Mouse (Mus musculus): Measurements from ENCODE around the gene Mettl6. TPM values are rescaled to one million over a fixed set of nuclear protein-coding genes. Genes with fewer than 3 reads are reported as not detected.

The Mettl6 gene
- polyA plus RNA-seq (2015; fragmentation: Nextera tagmentation; extraction: Ambion mirVana): 41.1 and 47.3 TPM in 2 replicates

DNA sequence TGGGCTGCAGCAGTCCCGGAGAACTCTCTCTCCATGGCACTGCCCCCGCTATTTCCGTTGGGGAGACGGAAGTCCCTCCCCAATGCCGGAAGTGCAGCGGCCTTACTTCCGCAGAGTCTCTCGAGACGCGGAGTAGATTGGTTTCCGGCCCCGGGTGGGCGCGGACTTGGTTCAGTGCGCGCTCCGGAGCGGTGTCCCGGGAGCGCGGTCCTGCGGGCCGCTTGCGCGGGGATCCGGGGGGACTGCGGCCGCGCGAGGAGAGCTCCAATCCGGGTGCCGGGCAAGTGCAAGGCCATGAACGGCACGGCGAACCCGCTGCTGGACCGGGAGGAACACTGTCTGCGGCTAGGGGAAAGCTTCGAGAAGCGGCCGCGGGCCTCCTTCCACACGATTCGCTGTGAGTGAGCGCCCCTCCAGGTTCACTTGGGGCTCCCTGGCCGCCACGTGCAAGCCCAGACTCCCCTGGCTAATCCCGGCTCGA lies at the start of gene Mettl6:
Mettl6 (minus strand) TSS at position 66 of the 481 bp plus-strand sequence.
- H3K4me1 ChIP-seq (ENCODE audit: control insufficient read depth, insufficient read depth, low read length): peaks cover 32% of the 10 kb centered on the region
- peaks cover 15% of the 10 kb centered on the region for H3K36me3 ChIP-seq (ENCODE audit: control insufficient read depth, insufficient read depth)
- peak within 1 kb of the TSS; percentile 93 for H3K27ac ChIP-seq (ENCODE audit: low read length)
- peak; percentile 94 for ATAC-seq (replicated peaks; ENCODE audit: extremely low read depth, insufficient read depth, low FRiP score)
- no peaks in the 10 kb centered on the region for H3K27me3 ChIP-seq (ENCODE audit: control insufficient read depth, insufficient read depth, low read length)
- no peaks in the 10 kb centered on the region for H3K9me3 ChIP-seq (replicated peaks; ENCODE audit: control insufficient read depth, low read length)
- peak within 1 kb of the TSS; percentile 97 for H3K4me3 ChIP-seq (ENCODE audit: low read length)
- WGBS: 0% methylated on average over 49 of the region's 49 CpGs
- H3K9ac ChIP-seq (ENCODE audit: low read length): peak within 1 kb of the TSS; percentile 95
- H3K4me2 ChIP-seq (ENCODE audit: low read depth, low read length): peak within 1 kb of the TSS; percentile 69

DNA sequence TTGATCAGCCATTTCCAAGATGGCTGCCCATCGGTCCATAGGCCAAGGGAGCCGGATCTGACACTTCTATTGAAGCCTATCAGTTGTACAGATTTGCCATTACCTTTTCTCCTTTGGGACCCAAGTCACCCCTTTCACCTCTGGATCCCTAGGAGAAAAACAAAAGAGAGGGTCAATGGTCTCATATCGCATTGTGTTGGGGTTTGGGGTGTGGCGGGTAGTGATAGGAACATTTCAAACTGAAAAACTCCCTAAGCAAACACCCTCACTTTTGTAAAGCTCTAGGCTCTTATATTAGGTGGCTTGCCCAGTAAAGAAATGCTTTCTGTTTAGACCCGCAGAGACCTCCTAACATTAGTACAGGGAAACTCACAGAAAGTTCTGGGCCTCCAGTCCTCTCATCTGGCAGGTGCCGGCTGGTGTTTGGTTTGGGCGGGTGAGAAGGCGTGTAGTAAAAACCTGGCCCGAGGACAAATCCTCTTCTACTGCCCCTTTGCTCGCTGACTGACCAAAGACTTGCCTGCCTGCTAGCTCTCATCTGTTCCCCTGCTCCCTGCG lies 49.1 kb upstream of the Mettl6 start:
- Histone ChIP-seq H3K4me2 (ENCODE audit: low read depth, low read length) (no peak overlapping the region), H3K9ac (ENCODE audit: low read length) (no peak overlapping the region), H3K4me1 (ENCODE audit: control insufficient read depth, insufficient read depth, low read length) (no peaks in the 10 kb centered on the region), H3K9me3 (replicated peaks; ENCODE audit: control insufficient read depth, low read length) (0 out of 2 replicates have a peak, but pooled peaks cover 4% of the 10 kb centered on the region), H3K27ac (ENCODE audit: low read length) (no peak overlapping the region), H3K27me3 (ENCODE audit: control insufficient read depth, insufficient read depth, low read length) (no peaks in the 10 kb centered on the region), H3K4me3 (ENCODE audit: low read length) (no peak overlapping the region), H3K36me3 (ENCODE audit: control insufficient read depth, insufficient read depth) (peaks cover 10% of the 10 kb centered on the region)
- 79% methylated on average over 11 of the region's 11 CpGs for WGBS
- ATAC-seq (replicated peaks; ENCODE audit: extremely low read depth, insufficient read depth, low FRiP score): no peak

DNA sequence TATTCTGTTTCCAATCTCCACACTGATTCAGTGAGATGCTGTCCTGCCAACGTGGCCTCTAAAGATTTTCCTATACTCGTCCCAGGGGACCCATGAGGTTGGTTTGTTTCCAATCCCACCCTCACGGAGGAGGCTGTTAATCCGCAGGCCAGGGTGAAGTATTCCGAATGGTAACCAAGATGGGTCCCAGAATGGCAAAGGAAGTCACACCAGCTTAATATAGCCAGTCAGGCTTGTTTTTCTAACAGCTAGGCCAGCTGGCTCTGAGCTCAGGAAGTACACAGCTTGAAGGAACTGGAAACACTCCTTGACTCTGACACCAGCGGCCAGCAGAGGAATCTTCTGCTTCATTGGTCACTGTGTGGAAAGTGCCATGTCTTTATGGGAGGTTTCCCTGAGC lies 42.5 kb upstream of the Mettl6 start:
- no peak for ATAC-seq (replicated peaks; ENCODE audit: extremely low read depth, insufficient read depth, low FRiP score)
- Histone ChIP-seq H3K4me1 (ENCODE audit: control insufficient read depth, insufficient read depth, low read length) (peaks cover 4% of the 10 kb centered on the region; the same call in 1 of the 2 replicates), H3K27ac (ENCODE audit: low read length) (peak overlapping the region; percentile 10; the same call in 1 of the 2 replicates), H3K4me2 (ENCODE audit: low read depth, low read length) (no peak overlapping the region), H3K36me3 (ENCODE audit: control insufficient read depth, insufficient read depth) (0 out of 2 replicates have a peak, but pooled peaks cover 4% of the 10 kb centered on the region), H3K9me3 (replicated peaks; ENCODE audit: control insufficient read depth, low read length) (no peaks in the 10 kb centered on the region), H3K4me3 (ENCODE audit: low read length) (no peak overlapping the region), H3K27me3 (ENCODE audit: control insufficient read depth, insufficient read depth, low read length) (no peaks in the 10 kb centered on the region), H3K9ac (ENCODE audit: low read length) (no peak overlapping the region)
- WGBS: 64% methylated on average over 6 of the region's 6 CpGs

DNA sequence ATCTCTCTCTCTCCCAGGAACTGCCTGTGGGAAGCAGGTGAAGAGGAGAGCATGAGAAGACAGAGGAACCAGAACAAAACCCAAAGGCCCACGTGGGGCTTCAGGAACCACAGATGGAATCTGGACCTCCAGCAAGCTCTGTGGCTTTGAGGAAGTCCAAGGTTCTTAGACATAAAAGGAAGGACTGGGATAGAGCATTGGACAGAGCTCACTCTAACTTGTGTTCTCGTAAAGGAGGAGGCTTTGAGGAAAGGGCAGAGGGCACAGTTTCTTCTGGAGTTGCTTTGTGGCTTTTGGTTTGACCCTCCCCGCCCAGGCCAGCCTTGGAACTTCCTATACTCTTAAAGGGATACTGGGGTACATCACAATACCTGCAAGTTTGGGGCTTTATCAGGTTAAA lies 37.8 kb upstream of the Mettl6 start:
- Histone ChIP-seq H3K27ac (ENCODE audit: low read length) (peak overlapping the region; percentile 5; the same call in 1 of the 2 replicates), H3K9ac (ENCODE audit: low read length) (no peak overlapping the region), H3K4me1 (ENCODE audit: control insufficient read depth, insufficient read depth, low read length) (peaks cover 4% of the 10 kb centered on the region; the same call in 1 of the 2 replicates), H3K4me2 (ENCODE audit: low read depth, low read length) (no peak overlapping the region), H3K4me3 (ENCODE audit: low read length) (no peak overlapping the region), H3K9me3 (replicated peaks; ENCODE audit: control insufficient read depth, low read length) (no peaks in the 10 kb centered on the region), H3K36me3 (ENCODE audit: control insufficient read depth, insufficient read depth) (0 out of 2 replicates have a peak, but pooled peaks cover 3% of the 10 kb centered on the region), H3K27me3 (ENCODE audit: control insufficient read depth, insufficient read depth, low read length) (no peaks in the 10 kb centered on the region)
- 64% methylated on average over 3 of the region's 3 CpGs for WGBS
- ATAC-seq (replicated peaks; ENCODE audit: extremely low read depth, insufficient read depth, low FRiP score): no peak

DNA sequence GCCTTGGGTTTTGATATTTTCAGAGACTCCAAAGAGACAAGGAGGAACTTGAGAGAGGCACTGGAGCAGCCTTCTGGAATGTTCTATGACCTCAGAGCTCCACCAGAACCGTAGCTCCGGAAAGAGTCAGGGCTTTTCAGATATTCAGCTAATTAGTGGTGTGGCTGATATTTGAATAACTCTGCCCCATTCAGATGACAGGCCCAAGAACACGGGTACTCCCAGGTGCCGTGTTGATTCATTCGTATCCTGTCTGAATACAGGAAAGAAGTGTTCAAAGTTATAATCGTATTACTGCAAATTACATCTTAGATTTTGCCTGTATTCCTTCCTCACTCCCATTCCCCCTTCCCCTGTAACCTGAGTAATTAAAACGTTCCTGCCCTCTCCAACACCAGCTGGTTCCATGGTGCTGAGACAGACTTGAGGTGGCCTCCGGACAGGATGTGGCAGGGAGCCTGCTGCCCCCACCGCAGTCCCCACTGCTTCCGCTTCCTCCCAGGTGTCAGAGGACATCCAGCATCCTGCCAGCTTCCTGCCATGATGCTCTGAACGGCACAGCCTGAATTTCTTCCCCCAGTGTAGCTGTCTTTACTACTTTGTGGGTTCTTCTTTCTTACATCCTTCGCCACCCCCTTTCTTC lies 36.8 kb upstream of the Mettl6 start:
- no peaks in the 10 kb centered on the region for H3K27me3 ChIP-seq (ENCODE audit: control insufficient read depth, insufficient read depth, low read length)
- no peak overlapping the region for H3K4me3 ChIP-seq (ENCODE audit: low read length)
- 55% methylated on average over 12 of the region's 12 CpGs for WGBS
- peak; percentile 31 for ATAC-seq (replicated peaks; ENCODE audit: extremely low read depth, insufficient read depth, low FRiP score)
- no peaks in the 10 kb centered on the region for H3K9me3 ChIP-seq (replicated peaks; ENCODE audit: control insufficient read depth, low read length)
- no peak overlapping the region for H3K9ac ChIP-seq (ENCODE audit: low read length)
- H3K27ac ChIP-seq (ENCODE audit: low read length): peak overlapping the region; percentile 21
- H3K4me1 ChIP-seq (ENCODE audit: control insufficient read depth, insufficient read depth, low read length): 0 out of 2 replicates have a peak, but pooled peaks cover 2% of the 10 kb centered on the region
- 0 out of 2 replicates have a peak, but pooled peaks cover 2% of the 10 kb centered on the region for H3K36me3 ChIP-seq (ENCODE audit: control insufficient read depth, insufficient read depth)
- 0 out of 2 replicates have a peak overlapping the region, but pooled peaks have one; percentile 1 for H3K4me2 ChIP-seq (ENCODE audit: low read depth, low read length)

DNA sequence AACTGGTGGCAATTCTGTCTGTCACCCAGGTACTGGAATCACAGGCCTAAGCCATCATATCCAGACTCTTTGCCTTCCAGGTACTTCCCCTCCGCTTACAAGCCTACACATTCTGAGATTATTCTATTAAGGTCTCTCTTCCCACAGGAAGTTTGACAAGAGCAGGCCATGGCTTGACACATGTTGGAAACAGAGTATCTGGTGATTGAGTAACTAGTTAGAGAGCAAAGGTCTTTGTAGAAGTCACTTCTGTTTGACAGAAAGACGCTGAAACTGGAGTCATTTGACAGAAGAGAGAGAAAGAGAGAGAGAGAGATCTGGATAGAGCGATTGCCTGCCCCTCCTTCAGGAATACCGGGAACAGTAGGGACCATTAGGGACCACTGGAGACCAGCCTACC lies 36.0 kb upstream of the Mettl6 start:
- Histone ChIP-seq H3K9me3 (replicated peaks; ENCODE audit: control insufficient read depth, low read length) (no peaks in the 10 kb centered on the region), H3K27me3 (ENCODE audit: control insufficient read depth, insufficient read depth, low read length) (no peaks in the 10 kb centered on the region), H3K9ac (ENCODE audit: low read length) (no peak overlapping the region), H3K4me1 (ENCODE audit: control insufficient read depth, insufficient read depth, low read length) (0 out of 2 replicates have a peak, but pooled peaks cover 2% of the 10 kb centered on the region), H3K4me3 (ENCODE audit: low read length) (no peak overlapping the region), H3K36me3 (ENCODE audit: control insufficient read depth, insufficient read depth) (0 out of 2 replicates have a peak, but pooled peaks cover 2% of the 10 kb centered on the region), H3K4me2 (ENCODE audit: low read depth, low read length) (no peak overlapping the region), H3K27ac (ENCODE audit: low read length) (no peak overlapping the region)
- ATAC-seq (replicated peaks; ENCODE audit: extremely low read depth, insufficient read depth, low FRiP score): no peak
- WGBS: 87% methylated on average over 4 of the region's 4 CpGs

DNA sequence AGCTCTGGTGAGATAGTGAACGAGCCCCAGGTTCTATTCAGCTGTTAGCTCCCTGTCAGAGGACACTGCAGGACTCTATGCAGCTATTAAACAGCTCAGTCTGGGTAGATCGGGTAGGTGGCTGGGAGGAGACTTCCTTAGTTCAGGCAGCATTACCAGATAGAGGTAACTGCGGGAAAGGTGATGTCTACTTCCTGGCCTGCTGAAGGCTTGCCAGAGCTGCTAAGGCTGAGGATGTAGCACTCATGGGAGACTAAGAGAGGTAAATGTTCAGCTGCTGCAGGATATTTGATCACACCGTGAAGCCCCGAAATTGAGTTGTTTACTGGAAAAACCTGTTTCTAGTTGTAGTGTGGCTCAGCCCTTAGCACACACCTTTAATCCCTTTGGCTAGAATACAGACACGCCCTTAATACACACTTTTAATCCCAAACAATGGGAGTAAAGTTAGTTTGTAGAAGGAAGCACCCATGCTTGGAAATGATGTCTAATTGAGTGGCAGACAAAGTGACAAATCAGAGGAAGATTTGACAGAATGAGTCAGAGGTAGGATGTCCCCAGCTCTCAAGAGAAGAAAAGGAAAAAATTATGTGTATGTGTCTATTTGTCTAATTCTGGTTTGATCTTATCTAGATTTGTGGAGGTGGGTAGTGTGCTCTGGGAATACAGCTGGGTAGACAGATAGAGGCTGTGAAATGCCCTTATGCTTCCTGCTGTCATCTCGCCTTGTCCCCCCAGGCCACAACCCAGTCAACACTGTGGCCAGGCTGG lies 30.4 kb upstream of the Mettl6 start:
- H3K27ac ChIP-seq (ENCODE audit: low read length): no peak overlapping the region
- 70% methylated on average over 7 of the region's 7 CpGs for WGBS
- H3K9ac ChIP-seq (ENCODE audit: low read length): no peak overlapping the region
- 0 out of 2 replicates have a peak, but pooled peaks cover 5% of the 10 kb centered on the region for H3K36me3 ChIP-seq (ENCODE audit: control insufficient read depth, insufficient read depth)
- H3K4me1 ChIP-seq (ENCODE audit: control insufficient read depth, insufficient read depth, low read length): no peaks in the 10 kb centered on the region
- ATAC-seq (replicated peaks; ENCODE audit: extremely low read depth, insufficient read depth, low FRiP score): no peak
- H3K9me3 ChIP-seq (replicated peaks; ENCODE audit: control insufficient read depth, low read length): no peaks in the 10 kb centered on the region
- H3K4me2 ChIP-seq (ENCODE audit: low read depth, low read length): no peak overlapping the region
- no peaks in the 10 kb centered on the region for H3K27me3 ChIP-seq (ENCODE audit: control insufficient read depth, insufficient read depth, low read length)
- no peak overlapping the region for H3K4me3 ChIP-seq (ENCODE audit: low read length)

DNA sequence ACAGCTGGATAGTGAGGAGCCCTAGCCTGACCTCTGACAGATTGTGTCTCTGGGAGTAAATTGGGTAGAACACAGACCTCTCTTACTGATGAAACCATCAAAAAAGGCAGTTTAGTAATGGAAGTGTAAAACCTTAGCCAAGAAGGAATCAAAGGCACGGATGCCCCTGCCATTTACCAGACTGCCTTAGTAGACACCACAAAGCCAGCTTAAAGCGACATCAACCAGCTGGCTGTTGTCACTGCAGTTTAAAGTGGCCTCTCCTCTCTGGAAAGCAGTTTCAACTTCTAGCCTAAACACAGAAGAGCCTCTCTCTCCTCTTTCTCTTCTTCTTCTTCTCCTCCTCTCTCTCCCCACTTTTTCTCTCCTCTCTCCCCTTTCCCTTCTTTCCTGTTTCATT lies 26.5 kb upstream of the Mettl6 start:
- ATAC-seq (replicated peaks; ENCODE audit: extremely low read depth, insufficient read depth, low FRiP score): no peak
- no peaks in the 10 kb centered on the region for H3K27me3 ChIP-seq (ENCODE audit: control insufficient read depth, insufficient read depth, low read length)
- no peak overlapping the region for H3K4me3 ChIP-seq (ENCODE audit: low read length)
- no peak overlapping the region for H3K9ac ChIP-seq (ENCODE audit: low read length)
- no peak overlapping the region for H3K27ac ChIP-seq (ENCODE audit: low read length)
- 60% methylated on average over 2 of the region's 2 CpGs for WGBS
- no peaks in the 10 kb centered on the region for H3K9me3 ChIP-seq (replicated peaks; ENCODE audit: control insufficient read depth, low read length)
- no peak overlapping the region for H3K4me2 ChIP-seq (ENCODE audit: low read depth, low read length)
- no peaks in the 10 kb centered on the region for H3K4me1 ChIP-seq (ENCODE audit: control insufficient read depth, insufficient read depth, low read length)
- 0 out of 2 replicates have a peak, but pooled peaks cover 5% of the 10 kb centered on the region for H3K36me3 ChIP-seq (ENCODE audit: control insufficient read depth, insufficient read depth)

All from heart, embryonic 16.5 days (tissue).